Mouse (Mus musculus) neutrophil, adult 65 days (primary cell): ENCODE results near the gene Nox3. TPM values are rescaled to one million over a fixed set of nuclear protein-coding genes. Genes with fewer than 3 reads are reported as not detected.

Source experiments
- total RNA-seq: library from RNA; stranded (reverse); gene quantifications from 2 replicates; pipeline ENCODE4 v1.2.4, GENCODE M21; 2023

Gene Nox3
- not detected in 2 replicates for total RNA-seq

DNA sequence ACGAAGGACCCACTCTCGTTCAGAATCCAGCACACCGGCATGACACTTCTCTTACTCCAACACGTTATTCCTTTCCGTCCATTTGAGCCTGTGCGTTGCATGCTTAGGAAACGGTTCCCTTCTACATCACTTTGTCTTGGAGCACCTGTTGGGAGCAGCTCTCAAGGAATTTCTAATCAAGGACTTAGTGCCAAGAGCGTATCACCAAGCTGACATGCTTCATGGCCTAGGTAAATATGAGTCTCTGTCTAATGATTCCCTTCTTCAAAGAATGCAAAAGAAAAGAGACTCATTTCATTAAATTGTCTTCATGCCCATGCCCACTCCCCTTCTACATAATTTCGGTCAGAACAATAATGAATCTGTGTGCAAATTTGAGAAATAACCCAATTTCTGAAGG is at the start of gene Nox3:
Gene Nox3 (minus strand): TSS at position 101 of the 400 bp plus-strand sequence.

Other genes with a start within 250 kb of the Nox3 start
- gene Cldn20, start 163.7 kb downstream of the Nox3 start, total RNA-seq = 1.7 and 2.6 TPM in 2 replicates
- 1.6 and 3.1 TPM in 2 replicates for gene Tfb1m, start 138.5 kb downstream of the Nox3 start, total RNA-seq